Mouse (Mus musculus): ENCODE measurements around the gene Gm28038. TPM values are rescaled to one million over a fixed set of nuclear protein-coding genes. Genes with fewer than 3 reads are reported as not detected.
A peak's percentile ranks its signal among the peaks of the same experiment; 100 is the strongest.

The Gm28038 gene
- polyA plus RNA-seq, 1 experiment from 2014 or later: not detected

DNA sequence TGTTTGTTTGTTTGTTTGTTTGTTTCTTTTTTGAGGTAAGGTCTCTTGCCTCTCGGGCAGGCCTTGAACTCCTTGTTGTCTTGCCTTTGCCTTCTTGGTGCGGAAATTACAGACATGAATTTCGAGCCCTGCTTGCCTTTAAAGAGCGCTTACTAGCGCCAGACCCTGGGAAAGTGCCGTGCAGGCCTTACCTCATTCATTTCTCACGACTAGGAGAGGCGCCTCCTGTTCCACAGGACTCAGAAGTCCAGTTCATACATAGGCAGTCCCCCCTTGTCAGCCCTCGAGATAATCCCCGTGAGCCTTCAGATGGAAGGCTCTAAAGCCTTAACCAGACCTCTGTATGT lies 6.2 kb downstream of the Gm28038 start:
- 0 out of 2 replicates have a peak, but pooled peaks have one; percentile 29 for TF ChIP-seq CTCF (IDR thresholded peaks at IDR 0.05; ENCODE audit: low read depth)
- Histone ChIP-seq H3K4me3 (ENCODE audit: low read depth, low read length) (peak overlapping the region; percentile 87), H3K4me1 (replicated peaks; ENCODE audit: control insufficient read depth, insufficient read depth, low read length) (peaks cover 7% of the 10 kb centered on the region; the same call in 1 of the 2 replicates), H3K27me3 (replicated peaks; ENCODE audit: control insufficient read depth, insufficient read depth, low read length) (no peaks in the 10 kb centered on the region), H3K27ac (ENCODE audit: low read depth, low read length) (0 out of 2 replicates have a peak overlapping the region, but pooled peaks have one; percentile 42), H3K4me2 (replicated peaks; ENCODE audit: low read depth) (peak overlapping the region; percentile 93), H3K9ac (ENCODE audit: low read depth, low read length) (peak overlapping the region; percentile 70), H3K9me3 (ENCODE audit: control insufficient read depth) (no peaks in the 10 kb centered on the region), H3K36me3 (ENCODE audit: control insufficient read depth, insufficient read depth) (peaks cover 5% of the 10 kb centered on the region; the same call in 1 of the 2 replicates)
- ATAC-seq: no peak
- 0% methylated on average over 10 of the region's 10 CpGs for WGBS

DNA sequence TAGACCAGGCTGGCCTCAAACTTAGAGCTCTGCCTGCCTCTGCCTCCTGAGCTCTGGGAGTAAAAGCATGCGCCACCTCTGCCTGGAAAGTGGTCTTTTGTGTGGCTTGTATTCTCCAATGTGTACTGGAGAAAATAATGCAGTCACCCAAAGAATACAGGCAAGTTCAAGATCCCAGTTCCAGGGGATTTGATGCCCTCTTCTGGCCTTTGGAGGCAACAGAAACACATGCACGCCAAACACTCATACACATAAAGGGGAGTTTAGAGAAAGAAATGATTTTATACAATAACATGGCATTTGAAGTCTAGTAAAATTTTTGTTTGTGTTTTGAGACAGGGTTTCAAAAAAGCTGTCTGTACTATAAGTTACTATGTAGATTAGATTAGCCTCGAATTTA lies 18.7 kb downstream of the Gm28038 start:
- WGBS: 72% methylated on average over 3 of the region's 3 CpGs
- H3K9ac ChIP-seq (ENCODE audit: low read depth, low read length): no peak overlapping the region
- ATAC-seq: no peak
- no peaks in the 10 kb centered on the region for H3K4me1 ChIP-seq (replicated peaks; ENCODE audit: control insufficient read depth, insufficient read depth, low read length)
- H3K4me2 ChIP-seq (replicated peaks; ENCODE audit: low read depth): no peak overlapping the region
- no peak overlapping the region for H3K4me3 ChIP-seq (ENCODE audit: low read depth, low read length)
- H3K27me3 ChIP-seq (replicated peaks; ENCODE audit: control insufficient read depth, insufficient read depth, low read length): no peaks in the 10 kb centered on the region
- H3K9me3 ChIP-seq (ENCODE audit: control insufficient read depth): no peaks in the 10 kb centered on the region
- peaks cover 53% of the 10 kb centered on the region for H3K36me3 ChIP-seq (ENCODE audit: control insufficient read depth, insufficient read depth)
- peak; percentile 61 for TF ChIP-seq CTCF (IDR thresholded peaks at IDR 0.05; ENCODE audit: low read depth)
- H3K27ac ChIP-seq (ENCODE audit: low read depth, low read length): no peak overlapping the region

DNA sequence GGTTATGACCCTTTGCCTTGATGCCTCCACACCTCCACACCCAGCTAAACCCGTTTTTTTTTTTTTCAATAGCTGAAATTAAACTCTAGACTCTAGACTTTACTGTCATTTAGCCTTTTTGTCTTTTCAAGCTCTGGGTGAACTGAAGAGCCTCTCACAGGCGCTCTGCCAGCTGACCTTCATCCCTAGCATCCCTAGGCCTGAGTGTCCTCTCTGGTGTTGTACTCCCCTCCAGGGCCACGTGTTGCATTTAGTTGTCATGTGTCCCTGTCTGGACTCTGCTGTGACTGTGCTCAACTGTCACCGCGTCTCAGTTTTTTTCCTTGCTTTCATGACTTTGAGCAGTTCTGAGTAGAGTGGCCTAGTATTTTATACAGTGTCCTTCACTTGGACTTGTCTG lies 19.1 kb downstream of the Gm28038 start:
- no peak overlapping the region for H3K27ac ChIP-seq (ENCODE audit: low read depth, low read length)
- no peaks in the 10 kb centered on the region for H3K9me3 ChIP-seq (ENCODE audit: control insufficient read depth)
- WGBS: 86% methylated on average over 5 of the region's 5 CpGs
- no peaks in the 10 kb centered on the region for H3K4me1 ChIP-seq (replicated peaks; ENCODE audit: control insufficient read depth, insufficient read depth, low read length)
- no peak overlapping the region for H3K4me3 ChIP-seq (ENCODE audit: low read depth, low read length)
- no peak for ATAC-seq
- H3K9ac ChIP-seq (ENCODE audit: low read depth, low read length): no peak overlapping the region
- H3K4me2 ChIP-seq (replicated peaks; ENCODE audit: low read depth): no peak overlapping the region
- peaks cover 58% of the 10 kb centered on the region for H3K36me3 ChIP-seq (ENCODE audit: control insufficient read depth, insufficient read depth)
- no peaks in the 10 kb centered on the region for H3K27me3 ChIP-seq (replicated peaks; ENCODE audit: control insufficient read depth, insufficient read depth, low read length)
- no peak for TF ChIP-seq CTCF (IDR thresholded peaks at IDR 0.05; ENCODE audit: low read depth)

DNA sequence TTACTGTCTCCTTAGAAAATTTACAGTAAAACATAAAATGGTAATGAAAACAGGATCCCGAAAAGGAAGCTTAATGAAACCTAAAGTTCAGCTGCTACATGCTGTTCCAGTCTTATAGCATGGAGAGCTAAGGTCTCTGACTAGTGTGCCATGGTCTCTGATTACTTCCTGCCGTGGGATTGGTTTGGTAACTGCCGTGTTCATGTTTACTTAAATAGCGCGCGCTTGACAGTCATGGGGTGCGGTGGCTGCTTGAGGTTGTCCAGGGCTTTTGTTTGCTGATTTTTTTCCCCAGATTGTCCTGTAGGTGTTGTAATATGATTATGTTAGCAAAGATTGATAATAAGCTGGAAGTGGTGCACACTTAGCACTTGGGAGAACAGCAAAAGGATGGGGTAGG lies 25.2 kb downstream of the Gm28038 start:
- Histone ChIP-seq H3K4me1 (replicated peaks; ENCODE audit: control insufficient read depth, insufficient read depth, low read length) (no peaks in the 10 kb centered on the region), H3K4me3 (ENCODE audit: low read depth, low read length) (no peak overlapping the region), H3K27me3 (replicated peaks; ENCODE audit: control insufficient read depth, insufficient read depth, low read length) (no peaks in the 10 kb centered on the region), H3K9ac (ENCODE audit: low read depth, low read length) (no peak overlapping the region), H3K4me2 (replicated peaks; ENCODE audit: low read depth) (no peak overlapping the region), H3K27ac (ENCODE audit: low read depth, low read length) (no peak overlapping the region), H3K9me3 (ENCODE audit: control insufficient read depth) (no peaks in the 10 kb centered on the region), H3K36me3 (ENCODE audit: control insufficient read depth, insufficient read depth) (peaks cover 89% of the 10 kb centered on the region)
- TF ChIP-seq CTCF (IDR thresholded peaks at IDR 0.05; ENCODE audit: low read depth): no peak
- WGBS: 81% methylated on average over 7 of the region's 7 CpGs
- no peak for ATAC-seq

- WGBS: 70% methylated on average over 3 of the region's 3 CpGs
Measured at GRCm38 (mm10) chr2:30309351-30309750, 28.5 kb downstream of the Gm28038 start.

GRCm38 (mm10) chr2:30311481-30311880 lies 30.6 kb downstream of the Gm28038 start:
- Histone ChIP-seq H3K4me3 (ENCODE audit: low read depth, low read length) (no peak overlapping the region), H3K27me3 (replicated peaks; ENCODE audit: control insufficient read depth, insufficient read depth, low read length) (no peaks in the 10 kb centered on the region), H3K36me3 (ENCODE audit: control insufficient read depth, insufficient read depth) (peaks cover 92% of the 10 kb centered on the region), H3K4me1 (replicated peaks; ENCODE audit: control insufficient read depth, insufficient read depth, low read length) (no peaks in the 10 kb centered on the region), H3K27ac (ENCODE audit: low read depth, low read length) (no peak overlapping the region), H3K9me3 (ENCODE audit: control insufficient read depth) (no peaks in the 10 kb centered on the region), H3K9ac (ENCODE audit: low read depth, low read length) (no peak overlapping the region), H3K4me2 (replicated peaks; ENCODE audit: low read depth) (no peak overlapping the region)
- WGBS: 97% methylated on average over 2 of the region's 2 CpGs
- TF ChIP-seq CTCF (IDR thresholded peaks at IDR 0.05; ENCODE audit: low read depth): no peak
- no peak for ATAC-seq

More at GRCm38 (mm10) chr2:30309351-30309750, 28.5 kb downstream of the Gm28038 start:
- Histone ChIP-seq H3K9ac (ENCODE audit: low read depth, low read length) (no peak overlapping the region), H3K4me1 (replicated peaks; ENCODE audit: control insufficient read depth, insufficient read depth, low read length) (no peaks in the 10 kb centered on the region), H3K9me3 (ENCODE audit: control insufficient read depth) (no peaks in the 10 kb centered on the region), H3K27me3 (replicated peaks; ENCODE audit: control insufficient read depth, insufficient read depth, low read length) (no peaks in the 10 kb centered on the region), H3K27ac (ENCODE audit: low read depth, low read length) (no peak overlapping the region), H3K4me3 (ENCODE audit: low read depth, low read length) (no peak overlapping the region), H3K36me3 (ENCODE audit: control insufficient read depth, insufficient read depth) (peaks cover 89% of the 10 kb centered on the region), H3K4me2 (replicated peaks; ENCODE audit: low read depth) (no peak overlapping the region)
- TF ChIP-seq CTCF (IDR thresholded peaks at IDR 0.05; ENCODE audit: low read depth): no peak
- ATAC-seq: no peak

GRCm38 (mm10) chr2:30316136-30316535 lies 35.3 kb downstream of the Gm28038 start:
- H3K9ac ChIP-seq (ENCODE audit: low read depth, low read length): no peak overlapping the region
- H3K4me2 ChIP-seq (replicated peaks; ENCODE audit: low read depth): no peak overlapping the region
- H3K36me3 ChIP-seq (ENCODE audit: control insufficient read depth, insufficient read depth): peaks cover 85% of the 10 kb centered on the region
- TF ChIP-seq CTCF (IDR thresholded peaks at IDR 0.05; ENCODE audit: low read depth): 0 out of 2 replicates have a peak, but pooled peaks have one; percentile 23
- H3K27me3 ChIP-seq (replicated peaks; ENCODE audit: control insufficient read depth, insufficient read depth, low read length): no peaks in the 10 kb centered on the region
- no peak for ATAC-seq
- 92% methylated on average over 4 of the region's 4 CpGs for WGBS
- no peak overlapping the region for H3K4me3 ChIP-seq (ENCODE audit: low read depth, low read length)
- H3K27ac ChIP-seq (ENCODE audit: low read depth, low read length): no peak overlapping the region
- no peaks in the 10 kb centered on the region for H3K9me3 ChIP-seq (ENCODE audit: control insufficient read depth)
- H3K4me1 ChIP-seq (replicated peaks; ENCODE audit: control insufficient read depth, insufficient read depth, low read length): no peaks in the 10 kb centered on the region
